Mouse (Mus musculus) neural tube, embryonic 15.5 days (tissue): ENCODE measurements around the gene Src. TPM values are rescaled to one million over a fixed set of nuclear protein-coding genes. Genes with fewer than 3 reads are reported as not detected.

Source experiments
- ATAC-seq: fragments of 200-750 bp; cut with Nextera tagmentation; 2 replicates; pipeline ENCODE4 v1.8.0; 2017; ENCODE audit warnings: mild to moderate bottlenecking, moderate TSS enrichment, moderate library complexity; ENCODE audit not compliant: low FRiP score
- H3K27ac ChIP-seq: fragments of 300-500 bp; sonication (generic); replicated peaks from 2 replicates; pipeline ENCODE4 v1.5.1; 2015; ENCODE audit warnings: mild to moderate bottlenecking, inconsistent platforms
- H3K27me3 ChIP-seq: fragments of 300-500 bp; sonication (generic); replicated peaks from 2 replicates; pipeline ENCODE4 v1.6.1; 2015; ENCODE audit warnings: inconsistent platforms
- H3K36me3 ChIP-seq: fragments of 300-500 bp; sonication (generic); 2 replicates; pipeline ENCODE4 v1.6.1; 2015; ENCODE audit warnings: inconsistent platforms
- H3K4me1 ChIP-seq: fragments of 300-500 bp; sonication (generic); 2 replicates; pipeline ENCODE4 v1.6.1; 2015; ENCODE audit warnings: inconsistent platforms
- H3K4me2 ChIP-seq: fragments of 300-500 bp; sonication (generic); 2 replicates; pipeline ENCODE4 v1.6.1; 2015; ENCODE audit warnings: inconsistent platforms, mild to moderate bottlenecking, moderate library complexity
- H3K4me3 ChIP-seq: fragments of 300-500 bp; sonication (generic); replicated peaks from 2 replicates; pipeline ENCODE4 v1.5.1; 2015; ENCODE audit warnings: mild to moderate bottlenecking, inconsistent platforms
- H3K9ac ChIP-seq: fragments of 300-500 bp; sonication (generic); replicated peaks from 2 replicates; pipeline ENCODE4 v1.6.1; 2015; ENCODE audit warnings: mild to moderate bottlenecking, inconsistent platforms
- H3K9me3 ChIP-seq: fragments of 300-500 bp; sonication (generic); replicated peaks from 2 replicates; pipeline ENCODE4 v1.6.1; 2016; ENCODE audit warnings: inconsistent platforms
- WGBS: fragments of 180-500 bp; shearing (Covaris S2); methylation state at CpG from one replicate; pipeline ENCODE4 v1.1.7; 2015; ENCODE audit warnings: mixed read lengths; 5-methylcytosine and 5-hydroxymethylcytosine counted together
- polyA plus RNA-seq: library from polyadenylated mRNA; unstranded; fragments of >200 nt; fragmentation: Nextera tagmentation; extraction: Ambion mirVana; gene quantifications from 2 replicates; pipeline ENCODE4 v1.2.1, GENCODE M21; 2015

Gene Src
- polyA plus RNA-seq, 1 experiment from 2014 or later: 33.0 TPM

- no peak for ATAC-seq
- no peak overlapping the region for H3K4me3 ChIP-seq
- H3K36me3 ChIP-seq: no peaks in the 10 kb centered on the region
- no peak overlapping the region for H3K9ac ChIP-seq
- H3K9me3 ChIP-seq: no peaks in the 10 kb centered on the region
- 15% methylated on average over 4 of the region's 4 CpGs for WGBS
- H3K27ac ChIP-seq: no peak overlapping the region
- H3K4me1 ChIP-seq: peaks cover 45% of the 10 kb centered on the region
- H3K27me3 ChIP-seq: no peaks in the 10 kb centered on the region
- no peak overlapping the region for H3K4me2 ChIP-seq
Measured at GRCm38 (mm10) chr2:157514353-157514752, 96.1 kb downstream of the Src start.

DNA sequence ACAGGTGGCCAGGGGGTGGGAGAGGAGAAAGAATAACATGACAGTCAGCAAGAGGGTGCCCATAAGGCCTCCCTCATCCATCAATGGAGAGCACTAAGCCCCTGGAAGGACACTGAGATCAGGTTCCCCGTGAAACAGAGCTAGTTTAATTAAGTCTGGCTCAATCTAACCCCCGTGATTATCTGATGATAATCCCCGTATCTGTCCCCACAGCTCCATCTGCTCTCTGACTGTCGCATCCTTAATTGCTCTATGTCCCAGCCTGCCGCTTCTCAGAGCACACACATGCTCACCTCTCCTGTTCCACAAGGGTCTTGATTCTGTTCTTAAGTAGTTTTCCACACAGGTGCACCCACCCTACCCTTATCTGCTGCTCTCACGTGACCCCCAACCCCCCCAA, 99.3 kb downstream of the Src start:
- ATAC-seq: no peak
- Histone ChIP-seq H3K27me3 (no peaks in the 10 kb centered on the region), H3K4me1 (peaks cover 51% of the 10 kb centered on the region), H3K27ac (no peak overlapping the region), H3K9me3 (no peaks in the 10 kb centered on the region), H3K4me2 (no peak overlapping the region), H3K4me3 (no peak overlapping the region), H3K36me3 (no peaks in the 10 kb centered on the region), H3K9ac (no peak overlapping the region)
- WGBS: 45% methylated on average over 6 of the region's 6 CpGs

DNA sequence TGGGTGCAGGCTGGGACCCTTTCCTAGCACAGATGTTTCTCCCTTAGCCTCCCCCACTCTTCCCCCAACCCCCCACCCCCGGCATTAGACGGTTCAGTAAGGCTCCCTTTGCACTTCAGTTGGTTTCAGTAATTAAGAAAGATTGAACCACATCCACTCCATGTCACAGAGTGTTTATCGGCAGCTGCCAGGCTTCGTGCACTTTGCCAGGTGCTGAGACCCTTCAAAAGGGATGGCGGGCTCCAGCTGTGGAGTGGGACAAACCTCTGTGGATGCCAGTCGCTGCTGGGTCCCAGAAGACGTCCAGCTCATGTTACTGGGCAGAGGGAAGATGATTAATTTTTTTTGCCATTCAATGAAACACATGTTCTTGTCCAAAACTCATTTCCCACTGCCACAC, 100.2 kb downstream of the Src start:
- no peaks in the 10 kb centered on the region for H3K27me3 ChIP-seq
- H3K27ac ChIP-seq: no peak overlapping the region
- ATAC-seq: no peak
- H3K4me1 ChIP-seq: peaks cover 46% of the 10 kb centered on the region
- no peaks in the 10 kb centered on the region for H3K9me3 ChIP-seq
- H3K9ac ChIP-seq: no peak overlapping the region
- 38% methylated on average over 7 of the region's 7 CpGs for WGBS
- no peak overlapping the region for H3K4me3 ChIP-seq
- H3K36me3 ChIP-seq: no peaks in the 10 kb centered on the region
- no peak overlapping the region for H3K4me2 ChIP-seq

- peaks cover 36% of the 10 kb centered on the region for H3K4me1 ChIP-seq
- H3K27ac ChIP-seq: no peak overlapping the region
- WGBS: 70% methylated on average over 6 of the region's 6 CpGs
- H3K4me2 ChIP-seq: no peak overlapping the region
- H3K9me3 ChIP-seq: no peaks in the 10 kb centered on the region
- no peak overlapping the region for H3K9ac ChIP-seq
- H3K4me3 ChIP-seq: no peak overlapping the region
- no peak for ATAC-seq
- no peaks in the 10 kb centered on the region for H3K27me3 ChIP-seq
- H3K36me3 ChIP-seq: no peaks in the 10 kb centered on the region
Measured at GRCm38 (mm10) chr2:157519452-157519851, 101.2 kb downstream of the Src start.

GRCm38 (mm10) chr2:157520496-157520895, 102.3 kb downstream of the Src start:
- Histone ChIP-seq H3K4me3 (no peak overlapping the region), H3K27me3 (no peaks in the 10 kb centered on the region), H3K9ac (no peak overlapping the region), H3K9me3 (no peaks in the 10 kb centered on the region), H3K4me2 (no peak overlapping the region), H3K36me3 (no peaks in the 10 kb centered on the region), H3K4me1 (peaks cover 33% of the 10 kb centered on the region), H3K27ac (peak overlapping the region; percentile 68)
- WGBS: 15% methylated on average over 5 of the region's 5 CpGs
- ATAC-seq: peak; percentile 71; the same call in 1 of the 2 replicates

Other genes with a start within 250 kb of the Src start
- gene Rbl1, start 213.9 kb upstream of the Src start, polyA plus RNA-seq: 4.9 and 9.2 TPM in 2 replicates
- gene Rpn2, start 139.4 kb upstream of the Src start, polyA plus RNA-seq: 225 and 255 TPM in 2 replicates
- gene Mroh8, start 138.9 kb upstream of the Src start, polyA plus RNA-seq: 0.44 and 0.46 TPM in 2 replicates
- gene Ghrh, start 70.9 kb upstream of the Src start, polyA plus RNA-seq: 1.8 TPM in 1 of 2 replicates, not detected in the other
- gene Manbal, start 50.9 kb upstream of the Src start, polyA plus RNA-seq: 110 and 112 TPM in 2 replicates
- 3,438 and 4,597 TPM in 2 replicates for gene Nnat, start 141.6 kb downstream of the Src start, polyA plus RNA-seq
- 201 and 225 TPM in 2 replicates for gene Blcap, start 152.8 kb downstream of the Src start, polyA plus RNA-seq